Mouse (Mus musculus): ENCODE measurements around the gene Jph3.

Gene Jph3

GRCm38 (mm10) chr8:121786542-121786941, 57.1 kb downstream of the Jph3 start:
- DNase-seq (ENCODE audit: low read depth, low spot score) = no peak

- DNase-seq (ENCODE audit: low read depth, low spot score) = no peak
Observed at GRCm38 (mm10) chr8:121788786-121789185, 59.4 kb downstream of the Jph3 start.

DNA sequence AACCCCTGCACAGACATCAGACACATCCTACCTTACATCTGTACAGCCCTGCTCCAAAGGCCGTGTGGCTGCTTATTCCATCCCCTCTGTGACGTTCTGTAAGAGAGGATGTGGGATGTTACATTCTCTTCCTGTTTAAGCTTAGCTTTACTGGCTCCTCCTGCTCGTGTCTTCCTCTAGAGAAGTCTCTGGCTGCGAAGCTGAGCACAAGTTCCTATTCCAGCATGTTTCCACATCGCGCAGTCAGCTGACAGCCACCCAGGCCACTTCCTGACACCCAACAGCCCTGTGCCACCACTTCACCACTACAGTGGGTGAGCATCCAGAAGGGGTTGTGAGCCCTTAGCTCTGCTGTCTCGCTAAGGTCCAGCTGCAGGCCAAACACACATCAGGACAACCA, 62.7 kb downstream of the Jph3 start:
- DNase-seq (ENCODE audit: low read depth, low spot score) = peak; percentile 38

DNA sequence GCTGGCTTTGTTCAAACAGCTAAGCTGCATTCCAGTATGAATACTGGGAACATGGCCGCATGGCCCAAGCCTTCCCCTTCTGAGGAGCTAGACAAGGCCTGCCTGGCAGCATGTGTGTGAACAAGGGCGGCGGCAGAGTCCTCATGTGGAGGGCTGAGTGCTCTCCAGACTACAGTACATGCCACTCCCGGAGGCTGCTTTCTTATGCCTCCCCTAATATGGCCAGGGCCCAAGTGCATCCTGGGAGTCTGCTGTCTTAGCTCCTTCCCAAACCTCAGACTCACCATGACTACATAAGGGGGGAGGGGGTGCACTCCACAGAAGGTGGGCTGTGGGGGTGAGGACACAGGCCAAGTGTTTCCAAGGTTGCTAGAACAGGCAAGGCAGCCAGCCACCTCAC, 63.2 kb downstream of the Jph3 start:
- no peak for DNase-seq (ENCODE audit: low read depth, low spot score)

- DNase-seq (ENCODE audit: low read depth, low spot score) = no peak
Observed at GRCm38 (mm10) chr8:121794151-121794550, 64.7 kb downstream of the Jph3 start.

- DNase-seq (ENCODE audit: low read depth, low spot score) = no peak
Observed at GRCm38 (mm10) chr8:121795461-121795860, 66.0 kb downstream of the Jph3 start.

GRCm38 (mm10) chr8:121796406-121796805, 67.0 kb downstream of the Jph3 start:
- no peak for DNase-seq (ENCODE audit: low read depth, low spot score)

GRCm38 (mm10) chr8:121798401-121798800, 69.0 kb downstream of the Jph3 start:
- DNase-seq (ENCODE audit: low read depth, low spot score) = no peak

- DNase-seq (ENCODE audit: low read depth, low spot score) = no peak
Observed at GRCm38 (mm10) chr8:121804829-121805228, 75.4 kb downstream of the Jph3 start.

- no peak for DNase-seq (ENCODE audit: low read depth, low spot score)
Observed at GRCm38 (mm10) chr8:121806126-121806525, 76.7 kb downstream of the Jph3 start.

- DNase-seq (ENCODE audit: low read depth, low spot score) = no peak
Observed at GRCm38 (mm10) chr8:121808032-121808431, 78.6 kb downstream of the Jph3 start.

DNA sequence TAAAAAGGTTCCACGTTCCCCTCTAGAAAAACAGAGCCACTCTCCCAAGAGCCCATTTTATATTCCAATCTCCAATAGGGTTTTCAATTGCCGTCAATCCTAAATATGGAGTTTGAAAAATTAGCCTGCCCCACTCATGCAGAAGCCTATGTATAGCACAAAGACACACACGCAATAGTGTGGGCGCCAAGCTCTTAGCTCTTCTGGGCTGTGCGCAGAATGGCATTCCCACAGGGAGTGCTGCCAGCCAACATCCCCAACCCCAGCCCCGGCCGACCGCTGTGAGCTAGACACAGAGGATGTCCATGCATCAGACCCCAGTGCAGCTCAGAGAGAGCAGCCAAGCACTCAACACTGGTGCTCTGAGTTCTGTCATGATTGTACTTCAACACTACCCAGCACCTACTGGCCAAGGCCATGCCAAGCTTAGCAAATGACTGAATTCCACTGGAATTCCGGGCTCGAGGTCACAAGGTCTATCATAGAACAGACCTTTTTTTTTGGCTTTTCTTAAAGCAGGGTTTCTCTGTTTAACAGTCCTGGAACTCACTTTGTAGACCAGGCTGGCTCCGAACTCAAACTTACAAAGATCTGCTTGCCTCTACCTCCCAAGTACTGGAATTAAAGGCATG, 80.2 kb downstream of the Jph3 start:
- DNase-seq (ENCODE audit: low read depth, low spot score) = no peak

GRCm38 (mm10) chr8:121811502-121811901, 82.1 kb downstream of the Jph3 start:
- DNase-seq (ENCODE audit: low read depth, low spot score) = no peak

DNA sequence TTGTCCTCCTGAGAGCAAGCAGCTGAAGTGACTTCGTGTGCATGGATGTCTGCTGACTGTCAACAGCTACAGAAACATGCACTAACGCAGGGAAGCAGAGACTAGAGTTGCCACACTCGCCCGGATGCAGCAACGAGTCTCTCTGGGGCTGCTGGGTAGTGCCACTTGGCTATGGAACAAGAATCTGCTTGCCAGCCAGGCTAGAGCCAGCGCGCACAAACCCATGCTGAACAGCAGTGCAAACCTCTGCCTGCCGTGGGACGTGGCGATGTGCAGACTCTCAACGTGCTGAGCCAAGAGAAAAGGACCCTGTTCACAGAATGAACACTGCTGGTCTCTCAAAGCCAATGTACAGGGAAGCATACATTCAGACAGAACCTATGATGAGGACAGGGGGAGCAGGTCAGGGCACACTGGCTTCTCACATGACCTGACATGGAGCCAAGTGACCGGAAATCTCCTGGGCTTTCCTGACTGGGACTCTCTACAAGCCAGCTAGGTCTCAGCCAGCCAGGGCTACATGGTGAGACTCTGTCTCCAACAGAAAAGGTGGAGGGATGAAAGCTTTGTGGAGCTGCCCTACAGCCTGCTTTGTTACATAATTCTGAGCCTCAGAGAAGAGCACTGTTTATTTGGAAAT, 82.6 kb downstream of the Jph3 start:
- no peak for DNase-seq (ENCODE audit: low read depth, low spot score)

DNA sequence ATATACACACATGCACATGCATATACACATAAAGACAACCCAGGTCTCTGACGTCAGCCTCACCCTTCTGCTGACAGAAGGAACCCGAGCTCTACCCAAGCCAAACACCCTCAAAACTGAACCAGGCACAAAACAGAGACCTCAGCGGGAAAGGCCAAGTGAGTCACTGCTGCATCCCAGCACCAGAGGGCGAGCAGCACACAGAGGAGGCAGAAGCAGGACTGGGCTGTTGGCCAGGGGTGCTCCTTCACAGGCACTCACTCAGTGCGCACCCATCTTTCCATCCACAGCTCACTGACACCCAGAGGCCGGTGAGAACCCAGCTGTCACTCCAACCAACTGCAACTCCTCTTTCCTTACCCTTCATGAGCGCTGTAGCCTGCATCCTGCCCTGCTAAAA, 88.8 kb downstream of the Jph3 start:
- DNase-seq (ENCODE audit: low read depth, low spot score) = no peak

DNA sequence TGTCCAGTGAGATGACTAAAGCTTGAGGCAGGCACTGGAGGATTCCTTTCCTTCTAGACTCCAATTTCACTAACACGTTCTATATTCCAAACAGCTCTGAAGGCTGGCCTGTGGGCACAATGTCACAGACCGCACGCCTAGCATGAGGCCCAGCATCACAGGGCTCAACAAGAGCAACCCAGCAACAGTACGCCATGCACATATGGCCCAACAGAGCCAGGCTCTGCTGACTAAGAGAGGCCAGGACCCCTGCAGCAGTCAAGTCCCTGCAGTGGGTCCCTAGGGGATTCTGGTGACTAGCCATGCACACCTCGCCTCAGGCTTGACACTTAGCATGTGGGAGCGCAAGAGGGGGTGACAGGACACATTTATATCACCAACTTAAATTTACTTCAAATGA, 91.4 kb downstream of the Jph3 start:
- DNase-seq (ENCODE audit: low read depth, low spot score) = no peak

DNA sequence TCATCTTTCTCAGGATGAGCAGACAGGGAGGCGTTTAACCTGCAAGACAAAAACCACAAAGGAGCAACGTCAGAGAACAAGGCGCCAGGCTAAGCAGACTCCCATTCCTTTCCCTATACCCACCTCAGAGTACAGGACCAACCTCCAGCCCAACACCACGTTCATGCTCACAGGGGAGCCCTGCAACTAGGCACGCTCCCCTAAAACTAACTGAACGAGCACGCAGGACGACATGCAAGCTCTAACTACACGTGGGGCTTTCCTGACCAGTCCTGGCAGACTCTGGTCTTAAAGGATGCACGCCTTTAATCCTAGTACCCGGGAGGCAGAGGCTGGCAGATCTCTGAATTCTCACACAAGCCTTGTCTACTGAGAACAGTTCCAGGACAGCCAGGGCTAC, 91.9 kb downstream of the Jph3 start:
- no peak for DNase-seq (ENCODE audit: low read depth, low spot score)

GRCm38 (mm10) chr8:121821770-121822169, 92.3 kb downstream of the Jph3 start:
- no peak for DNase-seq (ENCODE audit: low read depth, low spot score)

- DNase-seq (ENCODE audit: low read depth, low spot score) = no peak
Observed at GRCm38 (mm10) chr8:121827726-121828125, 98.3 kb downstream of the Jph3 start.

GRCm38 (mm10) chr8:121828376-121829023, 99.1 kb downstream of the Jph3 start:
- DNase-seq (ENCODE audit: low read depth, low spot score) = no peak

GRCm38 (mm10) chr8:121829048-121829776, 99.8 kb downstream of the Jph3 start, which contains the start of gene Klhdc4:
TSS of gene Klhdc4 (minus strand) at chr8:121829569.
- peak; percentile 79 for DNase-seq (ENCODE audit: low read depth, low spot score)

DNA sequence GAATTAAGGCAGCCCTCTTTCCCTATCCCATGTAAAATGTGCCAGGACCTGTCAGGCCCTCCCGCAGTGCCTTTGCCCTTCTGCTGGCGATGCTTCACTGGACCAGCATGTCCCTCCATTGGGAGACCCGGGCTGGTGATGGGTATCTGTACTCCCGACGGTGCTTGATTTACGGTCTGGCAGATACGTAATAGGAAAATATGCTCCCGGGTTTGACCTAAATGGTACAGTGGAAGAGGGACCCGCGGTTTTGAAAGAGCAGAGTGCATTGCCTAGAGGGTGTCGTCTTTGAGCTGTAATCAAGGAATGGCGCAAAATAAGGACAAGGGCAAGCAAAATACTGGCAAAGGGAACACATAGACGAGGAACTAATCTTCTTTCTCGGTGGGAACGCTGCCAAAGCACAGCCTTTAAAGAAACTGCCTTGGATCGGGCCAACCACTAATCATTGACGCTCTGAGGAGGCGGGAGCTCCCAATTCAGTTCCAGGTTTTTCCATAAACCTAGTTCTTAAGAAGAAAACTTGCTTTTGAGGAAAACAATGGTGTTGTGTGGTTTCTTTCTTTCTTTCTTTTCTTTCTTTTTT, 100.4 kb downstream of the Jph3 start:
- no peak for DNase-seq (ENCODE audit: low read depth, low spot score)

Measured in skeletal muscle tissue, adult 2 months (tissue).